Mouse (Mus musculus) Patski (cell line): Measurements from ENCODE around the gene Gabarapl1. TPM values are rescaled to one million over a fixed set of nuclear protein-coding genes. Genes with fewer than 3 reads are reported as not detected.

Experiments used
- ATAC-seq: fragments of 100-300 bp; one replicate; pipeline ENCODE4 v1.8.0; 2021
- CTCF ChIA-PET: fragments of 350-600 bp; sonication (Branson Sonifier 250); formaldehyde crosslinking; loops from one replicate; lab custom pipeline; 2022; ENCODE audit warnings: inconsistent platforms; lab: Charles Lee
- POLR2A ChIA-PET: fragments of 350-600 bp; sonication (Branson Sonifier 250); formaldehyde crosslinking; loops from one replicate; lab custom pipeline; 2022; ENCODE audit warnings: antibody characterized with exemption, inconsistent platforms; lab: Charles Lee
- DNase-seq: peaks from one replicate; pipeline ENCODE4 v3.0.0-alpha.2; 2011; ENCODE audit warnings: low read depth, low spot score
- H3K27me3 ChIP-seq: fragments of 371-371 bp; one replicate; pipeline ENCODE4 v1.5.1; 2021
- CTCF ChIP-seq: fragments of 100-300 bp; IDR thresholded peaks from one replicate; pipeline ENCODE4 v1.5.1; 2021
- in situ Hi-C: fragments of 300-500 bp; cut with MboI; formaldehyde crosslinking; loops from 3 replicates; pipeline ENCODE4 v1.11.1; 2018; ENCODE audit warnings: low pct_unique_long_range_greater_than_20kb, mixed read lengths
- polyA plus RNA-seq: library from polyadenylated mRNA; unstranded; gene quantifications from one replicate; pipeline ENCODE4 v1.2.3, GENCODE M21; 2021

The Gabarapl1 gene
- polyA plus RNA-seq, 1 experiment from 2014 or later = 203 TPM

DNA sequence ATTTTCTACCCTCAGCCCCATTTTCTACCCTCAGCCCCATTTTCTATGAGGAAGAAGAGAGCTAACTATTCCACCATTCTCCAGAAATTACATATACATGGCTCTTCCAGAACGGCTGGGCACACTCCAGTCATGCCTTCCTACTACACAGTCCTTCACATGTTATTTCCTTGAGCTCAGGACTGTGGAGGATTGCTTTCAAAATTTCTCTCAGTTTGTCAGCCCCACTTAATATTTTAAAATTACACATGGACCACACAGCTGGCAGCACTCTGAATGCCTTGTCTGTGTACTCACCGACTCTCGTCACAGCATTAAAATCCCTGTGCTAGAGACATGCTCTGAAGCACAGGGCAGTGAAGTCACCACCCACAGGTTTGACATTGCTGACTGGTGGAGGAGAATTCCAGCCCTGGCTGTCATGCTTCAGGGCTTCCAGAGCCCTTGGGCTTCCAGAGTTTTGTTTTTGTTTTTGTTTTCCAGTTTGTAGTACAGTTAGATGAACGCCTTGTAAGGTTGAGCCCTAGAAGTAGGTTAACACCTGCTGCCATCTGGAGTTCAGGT is 1.7 kb downstream of the Gabarapl1 start:
- CTCF ChIA-PET = no interaction called here
- peak; percentile 60 for ATAC-seq

DNA sequence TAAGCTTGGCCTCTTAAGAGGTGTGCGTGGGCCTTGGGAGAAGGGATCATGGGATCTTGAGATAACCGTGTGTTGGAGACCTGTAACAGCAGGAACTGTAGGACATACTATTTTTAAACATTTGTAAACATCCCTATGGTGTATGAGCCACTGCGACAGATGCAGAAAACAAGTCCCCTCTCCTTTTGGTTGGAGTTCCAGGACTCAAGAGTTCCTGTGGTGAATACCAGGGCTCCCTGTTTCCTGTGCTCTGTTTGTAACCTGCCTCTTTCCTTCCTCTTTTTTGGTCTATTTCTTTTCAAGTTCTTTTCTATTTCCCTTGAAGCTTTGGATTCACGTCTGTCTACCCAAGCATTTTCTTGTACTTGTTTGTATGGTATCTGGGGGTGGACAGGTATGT is 2.8 kb downstream of the Gabarapl1 start:
- no peak for TF ChIP-seq CTCF
- H3K27me3 ChIP-seq = no peaks in the 10 kb centered on the region
- ChIA-PET CTCF (interaction anchor here (1.1 kb wide), 1 partner anchor 24 kb away, joined by 3 read pairs; no protein-coding TSS in a partner anchor), POLR2A (no interaction called here)
- ATAC-seq (no peak), DNase-seq (no peak)
- in situ Hi-C loops = loop anchor here (25.0 kb wide), 1 partner anchor 698 kb away; the partner anchor contains the start of genes Gm44511 and Klrb1b

More for the DNA sequence above, 1.7 kb downstream of the Gabarapl1 start:
- no peak for TF ChIP-seq CTCF
- DNase-seq = no peak
- in situ Hi-C loops = loop anchor here (25.0 kb wide), 1 partner anchor 697 kb away; the partner anchor contains the start of genes Gm44511 and Klrb1b
- POLR2A ChIA-PET = no interaction called here
- H3K27me3 ChIP-seq = no peaks in the 10 kb centered on the region

DNA sequence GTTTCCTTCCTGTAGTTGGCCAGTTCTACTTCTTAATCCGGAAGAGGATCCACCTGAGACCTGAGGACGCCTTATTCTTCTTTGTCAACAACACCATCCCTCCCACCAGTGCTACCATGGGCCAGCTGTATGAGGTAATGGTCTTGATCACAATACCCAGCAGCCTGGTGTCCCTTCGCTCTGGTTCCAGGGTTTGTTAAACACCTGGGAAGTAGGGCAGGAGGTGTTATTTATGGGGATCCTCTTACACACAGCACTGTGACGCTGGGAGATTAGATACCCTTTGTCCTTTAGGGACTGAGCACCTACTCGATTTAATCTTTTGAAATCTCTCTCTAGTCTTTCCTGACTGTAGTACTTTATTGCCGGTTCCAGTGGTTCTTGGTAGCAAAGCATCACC is 5.6 kb downstream of the Gabarapl1 start:
- no peak for ATAC-seq
- no peak for TF ChIP-seq CTCF
- no peaks in the 10 kb centered on the region for H3K27me3 ChIP-seq
- CTCF ChIA-PET = interaction anchor here (1.8 kb wide), 1 partner anchor 10 kb away, joined by 5 read pairs; no protein-coding TSS in a partner anchor
- in situ Hi-C loops = loop anchor here (25.0 kb wide), 1 partner anchor 701 kb away; the partner anchor contains the start of genes Gm44511 and Klrb1b
- POLR2A ChIA-PET = no interaction called here
- DNase-seq = no peak

DNA sequence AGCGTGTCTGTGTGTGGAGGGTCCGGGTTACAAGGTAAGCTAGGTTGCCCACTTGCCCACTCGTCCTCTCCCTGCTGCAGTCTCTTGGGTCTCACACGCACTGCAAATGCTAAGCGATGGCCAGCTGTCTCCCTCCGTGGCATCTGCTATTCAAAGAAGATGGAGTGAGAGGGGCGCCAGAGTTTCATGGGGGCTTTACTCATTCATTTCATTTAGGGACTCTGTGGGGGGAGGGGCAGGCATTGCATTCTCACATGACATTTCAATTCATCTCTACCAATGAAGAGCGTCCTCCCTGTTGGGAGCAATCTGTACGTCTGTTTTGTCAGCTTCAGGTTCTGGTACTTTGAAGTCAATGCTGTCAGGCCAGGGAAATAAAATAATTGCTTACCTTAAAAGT is 9.0 kb downstream of the Gabarapl1 start:
- H3K27me3 ChIP-seq = no peaks in the 10 kb centered on the region
- ATAC-seq (no peak), DNase-seq (no peak)
- POLR2A ChIA-PET = no interaction called here
- no peak for TF ChIP-seq CTCF
- CTCF ChIA-PET = no interaction called here
- in situ Hi-C loops = loop anchor here (25.0 kb wide), 1 partner anchor 705 kb away; the partner anchor contains the start of genes Gm44511 and Klrb1b

DNA sequence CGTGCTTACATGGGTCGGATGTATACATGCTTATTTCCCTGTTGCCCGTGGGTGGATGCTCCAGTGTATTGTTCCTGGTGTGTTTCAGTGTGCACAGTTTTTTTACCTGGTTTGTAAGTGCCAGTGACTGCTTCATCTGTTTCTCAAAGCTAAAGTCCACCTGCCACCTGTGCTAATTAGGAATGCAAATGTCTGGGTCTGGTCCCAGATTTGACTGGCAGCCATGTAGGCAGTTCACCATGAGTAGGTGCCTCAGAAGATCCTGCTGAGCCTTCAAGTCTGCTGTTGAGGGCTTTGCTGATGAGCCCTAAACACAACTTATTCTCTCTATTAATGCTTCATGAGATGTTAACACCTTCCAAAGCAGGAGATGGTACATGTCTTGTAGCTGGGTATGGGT is 9.6 kb downstream of the Gabarapl1 start:
- POLR2A ChIA-PET = no interaction called here
- in situ Hi-C loops = loop anchor here (25.0 kb wide), 1 partner anchor 705 kb away; the partner anchor contains the start of genes Gm44511 and Klrb1b
- no peaks in the 10 kb centered on the region for H3K27me3 ChIP-seq
- no peak for TF ChIP-seq CTCF
- no peak for ATAC-seq
- DNase-seq = no peak
- CTCF ChIA-PET = interaction anchor here (1.6 kb wide), 1 partner anchor 12 kb away, joined by 7 read pairs; no protein-coding TSS in a partner anchor

DNA sequence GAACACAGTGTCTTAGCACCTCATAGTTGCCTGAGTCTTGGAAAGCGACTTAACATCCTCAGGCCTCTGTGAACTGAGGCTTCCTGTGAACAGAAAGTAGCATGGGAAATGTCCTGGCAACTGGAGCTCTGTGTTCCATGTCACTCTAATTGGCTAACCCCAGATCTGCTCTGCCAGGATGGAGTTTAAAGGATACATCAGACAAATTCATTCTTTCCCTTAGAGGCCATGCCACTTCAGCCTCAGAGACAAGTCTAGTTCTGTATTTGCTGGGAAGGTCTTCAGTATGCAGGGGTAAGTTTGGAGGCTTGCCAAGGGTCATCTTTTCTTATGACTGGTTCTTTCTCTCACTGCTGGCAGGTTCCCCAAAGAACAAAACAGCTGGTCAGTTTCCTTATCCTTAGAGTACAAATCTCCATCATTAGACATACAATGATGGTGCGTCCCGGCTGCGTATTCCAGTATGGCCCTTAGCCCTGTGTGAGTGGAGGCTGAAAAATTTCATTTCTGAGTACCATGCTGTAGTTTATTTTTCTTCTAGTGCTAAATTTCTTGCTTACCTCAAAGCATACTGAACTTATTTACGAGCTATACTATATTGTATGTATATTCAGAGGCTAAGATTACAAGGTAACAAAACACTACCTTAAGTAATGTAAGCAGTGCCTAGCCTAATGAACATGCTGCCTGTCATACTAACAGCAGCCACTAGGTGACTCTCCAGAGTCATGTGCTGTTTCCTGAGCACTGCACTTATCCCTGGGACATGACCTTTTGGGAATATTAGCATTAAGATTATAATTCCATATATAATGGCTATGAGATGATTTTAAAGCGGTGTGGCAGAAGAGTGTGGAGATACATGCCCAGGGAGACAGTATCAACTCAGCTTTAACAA is 11.0 kb downstream of the Gabarapl1 start:
- in situ Hi-C loops = loop anchor here (25.0 kb wide), 1 partner anchor 707 kb away; the partner anchor contains the start of genes Gm44511 and Klrb1b
- CTCF ChIA-PET = interaction anchor here (0.9 to 2.6 kb wide), 10 partner anchors 9 to 1868 kb away, joined by 3 to 12 read pairs (median 4); partner anchors contain the start of genes Clec1b and Gabarapl1
- no peaks in the 10 kb centered on the region for H3K27me3 ChIP-seq
- DNase-seq = no peak
- POLR2A ChIA-PET = no interaction called here
- ATAC-seq = peak; percentile 83
- TF ChIP-seq CTCF = peak; percentile 89

DNA sequence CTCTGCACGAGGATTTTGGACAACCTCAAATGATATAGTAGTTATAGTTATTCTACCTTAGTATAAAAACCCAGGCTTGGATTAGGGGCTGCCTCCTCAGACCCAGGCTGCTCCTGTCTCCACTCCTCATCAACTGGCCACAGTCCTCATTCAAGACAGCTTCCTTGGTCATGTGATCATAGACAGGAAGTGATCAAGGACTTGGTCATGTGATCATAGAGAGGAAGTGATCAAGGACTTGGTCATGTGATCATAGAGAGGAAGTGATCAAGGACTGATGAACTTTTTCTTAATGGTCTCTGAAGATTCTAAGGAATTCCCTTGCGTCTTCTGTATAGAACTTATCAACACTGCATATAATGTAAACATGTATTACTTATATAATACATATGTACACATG is 14.3 kb downstream of the Gabarapl1 start:
- peaks cover 5% of the 10 kb centered on the region for H3K27me3 ChIP-seq
- no peak for ATAC-seq
- ChIA-PET POLR2A (no interaction called here), CTCF (no interaction called here)
- no peak for TF ChIP-seq CTCF
- no peak for DNase-seq
- in situ Hi-C loops = loop anchor here (25.0 kb wide), 1 partner anchor 710 kb away; the partner anchor contains the start of genes Gm44511 and Klrb1b

DNA sequence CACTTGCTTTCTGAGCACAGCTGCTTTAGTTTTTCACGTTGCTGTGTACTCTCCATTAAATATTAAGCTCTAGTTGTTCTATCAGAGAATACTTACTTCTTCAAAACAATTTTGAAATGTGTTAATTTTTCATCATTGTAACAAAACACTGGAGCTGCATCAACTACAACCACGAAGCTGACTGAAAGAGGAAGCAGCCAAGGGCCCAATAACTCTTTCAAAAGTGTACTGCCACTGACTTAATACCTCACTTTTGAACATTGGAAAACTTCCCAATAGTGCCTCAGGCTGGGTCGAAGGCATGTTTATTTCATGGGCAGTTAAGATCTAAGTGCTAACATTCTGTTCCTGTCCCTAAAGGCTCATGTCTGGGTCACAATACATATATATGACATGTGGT is 15.0 kb downstream of the Gabarapl1 start:
- no peak for ATAC-seq
- ChIA-PET POLR2A (interaction anchor here (0.6 kb wide), 1 partner anchor 1904 kb away, joined by 4 read pairs; no protein-coding TSS in a partner anchor), CTCF (no interaction called here)
- peaks cover 10% of the 10 kb centered on the region for H3K27me3 ChIP-seq
- no peak for DNase-seq
- TF ChIP-seq CTCF = no peak
- in situ Hi-C loops = loop anchor here (25.0 kb wide), 1 partner anchor 711 kb away; the partner anchor contains the start of genes Gm44511 and Klrb1b

DNA sequence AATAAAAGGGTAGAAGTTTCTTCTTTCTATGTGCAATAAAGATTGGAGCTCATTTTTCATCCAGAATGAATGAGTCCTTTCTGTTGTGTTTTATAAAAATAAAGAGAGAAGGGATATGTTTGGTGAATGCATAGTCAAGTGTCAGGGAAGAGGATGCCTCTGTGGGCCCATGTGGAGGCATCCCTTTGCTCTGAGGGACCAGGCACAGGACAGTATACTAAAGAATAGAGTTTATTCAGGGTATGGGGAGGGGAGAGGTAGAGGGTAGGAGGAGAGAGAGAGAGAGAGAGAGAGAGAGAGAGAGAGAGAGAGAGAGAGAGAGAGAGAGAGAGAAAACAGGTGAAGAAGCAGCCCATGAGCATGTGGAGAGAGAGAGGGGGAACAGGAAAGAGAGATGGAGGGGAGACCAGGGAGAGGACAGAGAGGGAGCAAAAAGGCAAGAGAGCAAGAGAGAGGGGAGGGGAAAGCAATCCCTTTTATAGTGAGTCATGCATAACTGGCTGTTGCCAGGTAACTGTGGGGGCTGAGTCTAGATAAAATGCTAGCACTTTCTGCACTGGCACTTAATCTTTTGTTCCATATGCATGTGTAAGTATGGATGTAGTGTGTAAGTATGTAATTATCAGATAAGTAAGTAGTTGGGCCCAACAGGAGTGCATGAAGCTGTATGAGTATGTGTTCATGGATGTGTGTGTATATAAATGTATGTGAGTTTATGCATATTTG is 24.5 kb downstream of the Gabarapl1 start:
- DNase-seq (no peak), ATAC-seq (no peak)
- ChIA-PET POLR2A (no interaction called here), CTCF (no interaction called here)
- in situ Hi-C loops = no loop called here
- no peak for TF ChIP-seq CTCF
- peaks cover 16% of the 10 kb centered on the region for H3K27me3 ChIP-seq
